Mouse (Mus musculus) MEL (cell line): ENCODE data around the gene Mnt.

Experiments used
- CHD2 ChIP-seq: IDR thresholded peaks from 2 replicates; pipeline ENCODE4 v1.6.1; 2011; ENCODE audit warnings: low read length, improper control_type of control experiment
- NELFE ChIP-seq: IDR thresholded peaks from 2 replicates; pipeline ENCODE4 v1.6.1; 2011; ENCODE audit warnings: low read depth, low read length, improper control_type of control experiment
- POLR2A ChIP-seq, 2 experiments: IDR thresholded peaks; 2 replicates each; pipeline ENCODE4 v1.6.1; 2011 to 2012; ENCODE audit warnings: low read length in 2 of 2, mild to moderate bottlenecking in 2 of 2, control low read depth in 1 of 2, improper control_type of control experiment in 1 of 2, low read depth in 1 of 2, moderate library complexity in 1 of 2; ENCODE audit not compliant: control insufficient read depth in 1 of 2, insufficient read depth in 1 of 2, poor library complexity in 1 of 2
- TAL1 ChIP-seq: IDR thresholded peaks from 2 replicates; pipeline ENCODE4 v1.6.1; 2012; ENCODE audit warnings: mild to moderate bottlenecking, inconsistent platforms, low read length, moderate library complexity, mixed read lengths
- TCF12 ChIP-seq: IDR thresholded peaks from 2 replicates; pipeline ENCODE4 v1.6.1; 2014; ENCODE audit warnings: low read depth, mild to moderate bottlenecking, inconsistent platforms, low read length, improper control_type of control experiment, moderate library complexity

- TF ChIP-seq POLR2A (IDR thresholded peaks at IDR 0.05; ENCODE audit: control insufficient read depth in 1 of 2, insufficient read depth in 1 of 2, low read depth in 1 of 2, low read length in 2 of 2, poor library complexity in 1 of 2) (peak; percentile 78 to 83), TCF12 (peak; percentile 80), NELFE (peak; percentile 87), CHD2 (peak; percentile 69; the same call in 1 of the 2 replicates), TAL1 (no peak)
Measured at GRCm38 (mm10) chr11:74837694-74838431, 7.1 kb downstream of the Mnt start.
